Comparison of ENCODE assay signal across 8 mouse cellular contexts in genomic region chr11:84870337-84871043, GRCm38 (mm10). TPM values are rescaled to one million over a fixed set of nuclear protein-coding genes. Genes with fewer than 3 reads are reported as not detected.
DNase-seq lines count a peak whose midpoint lies in the region; ATAC-seq and TF ChIP-seq lines count a peak whose summit lies in the region.

TSS of gene Ggnbp2 (minus strand) at chr11:84870817.

- ATAC-seq in cerebellum, adult (ENCODE audit: insufficient number of reproducible peaks, low FRiP score, low TSS enrichment): peak; percentile 77
- ATAC-seq in forebrain, embryonic 14.5 days: peak; percentile 86
- peak; percentile 64 for ATAC-seq in neutrophil, adult 5-6 weeks (ENCODE audit: extremely low read depth, insufficient number of reproducible peaks, low FRiP score, poor library complexity, severe bottlenecking)

- under 1% methylated on average over 52 of the region's 62 CpGs for WGBS in forebrain, embryonic 14.5 days
- under 1% methylated on average over 54 of the region's 62 CpGs for WGBS in lung, adult 2 months

- H3K9me3 ChIP-seq in ES-Bruce4 (replicated peaks; ENCODE audit: control insufficient read depth, insufficient read depth, low read length, poor library complexity, severe bottlenecking): no peaks in the 10 kb centered on the region
- no peaks in the 10 kb centered on the region for H3K9me3 ChIP-seq in forebrain, embryonic 14.5 days (replicated peaks; ENCODE audit: control insufficient read depth, low read length)

- TF ChIP-seq EP300 in ES-Bruce4 (IDR thresholded peaks at IDR 0.05; ENCODE audit: insufficient read depth, low read depth, low read length): peak; percentile 28; the same call in 1 of the 2 replicates

- peak within 1 kb of the TSS; percentile 93 for H3K4me3 ChIP-seq in ES-Bruce4 (ENCODE audit: low read depth, low read length)
- H3K4me3 ChIP-seq in forebrain, embryonic 14.5 days (ENCODE audit: low read depth, low read length): peak within 1 kb of the TSS; percentile 89
- H3K4me3 ChIP-seq in lung, adult 2 months (replicated peaks; ENCODE audit: extremely low read depth, low read depth, low read length): peak within 1 kb of the TSS; percentile 94

- H3K27ac ChIP-seq in ES-Bruce4 (ENCODE audit: insufficient read depth, low read length): peak within 1 kb of the TSS; percentile 86
- H3K27ac ChIP-seq in forebrain, embryonic 14.5 days (ENCODE audit: low read depth, low read length): peak within 1 kb of the TSS; percentile 97

- H3K36me3 ChIP-seq in ES-Bruce4 (ENCODE audit: control insufficient read depth, insufficient read depth, low read length, poor library complexity, severe bottlenecking): peaks cover 7% of the 10 kb centered on the region
- no peaks in the 10 kb centered on the region; the same call in 1 of the 2 replicates for H3K36me3 ChIP-seq in forebrain, embryonic 14.5 days (ENCODE audit: control insufficient read depth, insufficient read depth, low read length)

- no peak for TF ChIP-seq POLR2A in ES-Bruce4 (IDR thresholded peaks at IDR 0.05; ENCODE audit: insufficient read depth, low read length)
- peak; percentile 75 for TF ChIP-seq POLR2A in lung, adult 2 months (IDR thresholded peaks at IDR 0.05; ENCODE audit: borderline replicate concordance, extremely low read depth, low read depth, low read length)

- peak; percentile 94 for DNase-seq in forebrain, embryonic 14.5 days (ENCODE audit: low spot score)
- DNase-seq in heart, postnatal 14 days: peak; percentile 94 to 95
- DNase-seq in layer of hippocampus, adult 18-20 months (ENCODE audit: low spot score in 2 of 2): peak; percentile 83 to 93
- peak; percentile 93 for DNase-seq in lung, adult 2 months
- peak; percentile 86 to 92 for DNase-seq in thymus, adult 18-20 months

- intact Hi-C loops in heart, postnatal 14 days (cut with DNase I): no loop called here

- H3K9ac ChIP-seq in ES-Bruce4 (ENCODE audit: low read depth, poor library complexity, severe bottlenecking): peak within 1 kb of the TSS; percentile 99
- H3K9ac ChIP-seq in forebrain, embryonic 14.5 days (ENCODE audit: low read length): peak within 1 kb of the TSS; percentile 94

- TF ChIP-seq CTCF in ES-Bruce4 (IDR thresholded peaks at IDR 0.05; ENCODE audit: low read depth, low read length): no peak
- TF ChIP-seq CTCF in lung, adult 2 months (IDR thresholded peaks at IDR 0.05; ENCODE audit: insufficient read depth, low read length): no peak

- no peaks in the 10 kb centered on the region for H3K4me1 ChIP-seq in ES-Bruce4 (ENCODE audit: control insufficient read depth, insufficient read depth, low read length)
- peaks cover 11% of the 10 kb centered on the region for H3K4me1 ChIP-seq in forebrain, embryonic 14.5 days (ENCODE audit: control insufficient read depth, insufficient read depth, low read length)
- peaks cover 8% of the 10 kb centered on the region for H3K4me1 ChIP-seq in lung, adult 2 months (ENCODE audit: control insufficient read depth, insufficient read depth, low read length)

- peak within 1 kb of the TSS; percentile 72 for H3K4me2 ChIP-seq in forebrain, embryonic 14.5 days (ENCODE audit: low read length)

- no peaks in the 10 kb centered on the region for H3K27me3 ChIP-seq in ES-Bruce4 (ENCODE audit: control insufficient read depth, insufficient read depth, low read length, poor library complexity, severe bottlenecking)
- H3K27me3 ChIP-seq in forebrain, embryonic 14.5 days (replicated peaks; ENCODE audit: control insufficient read depth, insufficient read depth, low read length): no peaks in the 10 kb centered on the region

RNA-seq across cellular contexts. Expression of gene Ggnbp2, which starts in this region (rescaled TPM):
- polyA plus RNA-seq in ES-Bruce4 (2011; ENCODE audit: insufficient read depth, insufficient read length, low read depth, missing spikeins): 86.0 and 89.8 TPM in 2 replicates
- 55.2 and 63.8 TPM in 2 replicates for polyA plus RNA-seq in forebrain, embryonic 14.5 days (2014; fragmentation: Nextera tagmentation; extraction: Ambion mirVana)
- 10 to 100 TPM; 49.6 to 55.7 TPM for total RNA-seq in heart, postnatal 14 days (2021)
- total RNA-seq in layer of hippocampus, adult 18-20 months (2021): 10 to 100 TPM; 80.6 to 88.2 TPM
- 28.1 and 42.2 TPM in 2 replicates for polyA plus RNA-seq in lung, adult 2 months (2012; rRNA removed)
- total RNA-seq in neutrophil, adult 5-6 weeks (2017): 229 and 286 TPM in 2 replicates

Comparison
In these comparisons a context has a peak if more than half of its experiments do, and no peak if none do; other contexts are left out.
1. Peak in every context shown above with its lines: DNase-seq, ATAC-seq, H3K4me3 ChIP-seq and H3K27ac ChIP-seq.